Mouse (Mus musculus) lung, adult 2 months (tissue): Measurements from ENCODE around the gene Daglb.

Experiments
- CTCF ChIP-seq: fragments of 200-500 bp; IDR thresholded peaks from 2 replicates; pipeline ENCODE4 v1.5.1; 2011; ENCODE audit warnings: mild to moderate bottlenecking, low read length, control low read depth; ENCODE audit not compliant: insufficient read depth
- POLR2A ChIP-seq: fragments of 200-500 bp; IDR thresholded peaks from 2 replicates; pipeline ENCODE4 v1.6.1; 2011; ENCODE audit warnings: low read depth, mild to moderate bottlenecking, control low read depth, low read length, borderline replicate concordance; ENCODE audit errors: extremely low read depth

DNA sequence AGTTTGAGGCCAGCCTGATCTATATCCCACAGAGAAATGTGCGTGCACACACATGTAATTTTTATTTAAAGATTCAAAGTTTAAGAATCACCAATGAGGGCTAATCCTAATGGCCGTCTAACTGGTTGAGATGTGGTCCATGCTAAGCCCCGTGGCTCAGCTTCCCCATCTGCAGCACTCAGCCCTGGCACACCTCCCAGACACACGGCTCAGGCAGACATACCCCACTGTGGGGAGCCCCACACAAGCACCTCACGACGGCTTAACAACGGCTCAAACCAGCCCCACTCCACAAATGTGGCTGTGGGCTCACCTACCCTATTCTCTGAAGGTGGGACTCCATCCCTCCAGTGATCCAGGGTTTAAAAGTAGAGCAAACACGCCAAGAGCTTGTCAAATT is 40.7 kb downstream of the Daglb start:
- TF ChIP-seq CTCF: no peak
- no peak for TF ChIP-seq POLR2A
